Mouse (Mus musculus) spleen, postnatal 0 days (tissue): ENCODE data around the gene Gtf2h2. TPM values are rescaled to one million over a fixed set of nuclear protein-coding genes. Genes with fewer than 3 reads are reported as not detected.

Source experiments
- polyA plus RNA-seq: library from polyadenylated mRNA; unstranded; fragments of >200 nt; fragmentation: Nextera tagmentation; extraction: Ambion mirVana; gene quantifications from 2 replicates; pipeline ENCODE4 v1.2.1, GENCODE M21; 2015

Gtf2h2 gene
- 39.6 and 41.1 TPM in 2 replicates for polyA plus RNA-seq

DNA sequence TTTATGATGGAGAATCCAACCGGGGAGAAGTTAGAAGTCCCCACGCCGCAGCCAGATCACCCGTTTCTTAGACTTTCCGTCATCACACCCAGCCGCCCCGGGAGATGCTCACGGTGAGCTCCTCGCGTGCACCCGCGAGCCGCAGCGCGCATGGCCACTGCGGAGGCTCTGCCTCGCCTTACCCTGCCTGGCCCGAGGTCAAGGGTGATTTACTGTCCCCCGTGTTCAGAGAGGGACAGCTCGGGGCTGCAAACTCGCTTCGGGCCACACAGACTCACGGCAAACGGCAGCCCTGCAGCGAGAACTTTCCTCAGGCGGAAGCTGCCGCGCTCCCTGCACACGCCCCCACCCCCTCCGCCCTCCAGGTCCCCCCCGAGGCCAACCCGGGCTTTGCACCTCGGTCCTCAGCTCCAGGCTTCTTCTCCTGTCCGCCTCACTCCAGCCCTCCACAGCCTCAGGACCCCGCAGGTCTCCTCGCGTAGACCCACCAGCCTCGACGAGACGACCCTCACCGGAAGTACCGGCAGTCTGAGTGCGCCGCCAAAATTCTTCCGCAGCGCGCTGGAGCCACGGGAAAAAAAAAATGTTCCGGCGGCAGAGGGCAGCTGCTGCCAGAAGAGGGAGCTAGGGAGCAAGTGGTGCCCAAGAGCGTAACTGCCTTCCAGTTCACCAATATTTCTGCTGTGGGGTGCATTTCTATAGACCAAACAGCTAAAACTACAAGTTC lies at the start of gene Gtf2h2:
Gtf2h2 (minus strand) TSS at position 519 of the 727 bp plus-strand sequence.

DNA sequence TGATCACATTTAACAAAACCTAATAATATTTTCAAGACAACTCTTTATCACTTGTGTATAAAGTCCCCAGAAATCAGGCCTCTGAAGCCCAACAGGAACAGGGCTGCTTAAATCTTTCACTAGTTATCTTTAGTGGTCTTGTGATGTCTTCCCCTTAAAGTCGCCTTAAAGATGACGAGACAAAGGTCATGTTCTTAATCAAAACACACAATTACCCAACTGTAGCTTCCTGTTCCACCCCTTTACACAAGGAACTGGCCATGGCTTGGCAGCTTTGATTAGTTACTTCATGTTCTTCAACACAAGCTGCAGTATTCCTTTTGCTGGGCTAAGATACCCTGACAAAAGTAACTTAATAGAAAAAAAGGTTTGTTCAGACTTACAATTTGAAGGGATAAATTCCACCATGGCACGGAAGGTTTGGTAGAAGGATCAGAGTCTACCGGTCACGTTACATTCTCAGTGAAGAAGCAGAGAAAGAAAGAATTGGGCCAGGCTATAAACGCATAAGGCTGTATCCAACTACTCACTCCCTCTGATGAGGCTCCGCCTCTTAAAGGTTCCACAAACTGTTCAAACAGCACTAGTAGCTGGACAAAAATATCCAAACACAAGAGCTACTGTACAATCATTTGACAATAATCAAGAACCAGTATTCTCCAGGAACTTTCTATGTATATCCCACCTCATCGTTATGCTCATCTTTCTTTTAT lies 39.8 kb downstream of the Gtf2h2 start, which contains the start of gene Naip1:
Naip1 (minus strand) TSS at position 455 of the 713 bp plus-strand sequence.

Other genes starting within 250 kb of the Gtf2h2 start
- gene Naip5, start 246.3 kb downstream of the Gtf2h2 start, polyA plus RNA-seq: 1.7 and 1.9 TPM in 2 replicates
- gene Naip6, start 174.9 kb downstream of the Gtf2h2 start, polyA plus RNA-seq: 0.95 and 1.4 TPM in 2 replicates
- gene Naip1, start 39.7 kb downstream of the Gtf2h2 start, polyA plus RNA-seq: not detected in 2 replicates
- 0.25 and 0.28 TPM in 2 replicates for gene Ocln, start 60.1 kb upstream of the Gtf2h2 start, polyA plus RNA-seq
- gene Marveld2, start 124.4 kb upstream of the Gtf2h2 start, polyA plus RNA-seq: 0.67 and 0.91 TPM in 2 replicates
- gene Ak6, start 158.4 kb upstream of the Gtf2h2 start, polyA plus RNA-seq: 202 and 214 TPM in 2 replicates
- gene Rad17, start 158.5 kb upstream of the Gtf2h2 start, polyA plus RNA-seq: 16.4 and 18.2 TPM in 2 replicates
- gene Taf9, start 159.0 kb upstream of the Gtf2h2 start, polyA plus RNA-seq: 30.0 and 42.4 TPM in 2 replicates
- 8.3 and 10.5 TPM in 2 replicates for gene Ccdc125, start 177.1 kb upstream of the Gtf2h2 start, polyA plus RNA-seq
- gene Cdk7, start 238.4 kb upstream of the Gtf2h2 start, polyA plus RNA-seq: 54.3 and 54.8 TPM in 2 replicates